Mouse (Mus musculus): ENCODE results near the gene Olfr374.
A peak's percentile ranks its signal among the peaks of the same experiment; 100 is the strongest.

Gene Olfr374

DNA sequence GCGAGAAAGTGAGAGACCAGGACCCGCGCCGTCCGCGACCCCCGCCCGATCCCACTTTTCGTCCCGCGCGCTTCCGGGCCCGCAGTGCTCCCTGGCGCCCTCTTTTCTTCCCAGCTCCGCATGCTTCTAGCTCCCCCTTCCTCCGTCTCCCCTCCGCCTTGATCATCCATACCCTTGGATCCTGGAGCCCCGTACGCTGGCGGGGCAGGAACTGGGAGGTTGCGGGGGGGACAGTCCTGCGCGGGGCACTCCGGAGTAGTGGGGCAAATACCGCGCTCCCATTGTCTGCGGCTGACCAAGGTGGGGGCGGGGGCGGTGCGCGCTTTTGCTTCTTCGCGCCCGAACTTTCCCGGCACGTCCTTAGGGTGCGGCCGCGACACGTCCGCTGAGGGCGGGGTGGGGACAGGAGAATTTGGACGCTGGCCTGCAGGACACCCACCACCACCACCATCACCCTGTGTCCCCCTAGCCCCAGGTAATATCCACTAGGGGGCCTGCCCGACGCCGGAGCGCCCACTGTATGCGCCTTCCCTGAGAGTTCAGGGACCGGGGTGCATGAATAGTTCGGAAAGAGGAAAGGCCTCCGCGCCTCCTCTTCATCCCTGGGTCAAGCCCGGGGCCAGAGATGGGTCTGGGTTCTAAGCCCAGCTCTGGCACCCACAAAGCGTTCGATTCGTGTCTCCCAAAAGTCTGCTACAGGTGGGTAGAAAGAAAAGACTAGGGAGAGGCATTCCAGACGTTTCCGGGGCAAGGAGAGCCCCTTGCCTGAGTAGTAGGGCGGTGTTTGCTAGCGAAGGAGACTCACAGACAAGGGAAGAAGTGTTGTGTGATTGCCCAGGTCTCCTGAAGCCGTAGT lies 28.8 kb downstream of the Olfr374 start:
- no peak for DNase-seq (ENCODE audit: low read depth)

- DNase-seq (ENCODE audit: low read depth) = no peak
These were observed 29.6 kb downstream of the Olfr374 start for GRCm38 (mm10) chr8:72136302-72136978.

DNA sequence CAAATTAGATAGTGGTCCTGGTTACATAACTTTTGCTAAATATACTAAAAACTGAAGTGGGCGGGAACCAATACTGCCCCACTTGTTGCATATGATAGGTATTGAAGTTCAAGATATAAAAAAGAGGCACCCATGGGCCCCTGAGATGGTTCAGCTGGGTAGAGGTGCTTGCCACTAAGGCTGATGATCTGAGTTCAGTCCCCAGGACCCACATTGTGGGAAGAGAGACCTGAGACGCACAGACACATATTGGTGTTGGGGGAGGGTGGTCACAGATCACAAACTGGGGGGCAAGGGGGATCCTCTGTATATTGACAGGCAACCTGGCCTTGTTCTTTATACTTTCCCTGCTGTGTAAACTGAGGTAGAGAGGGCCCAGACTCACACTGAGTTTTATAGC lies 30.6 kb downstream of the Olfr374 start:
- DNase-seq (ENCODE audit: low read depth) = no peak

GRCm38 (mm10) chr8:72138456-72138855 lies 31.6 kb downstream of the Olfr374 start:
- no peak for DNase-seq (ENCODE audit: low read depth)

DNA sequence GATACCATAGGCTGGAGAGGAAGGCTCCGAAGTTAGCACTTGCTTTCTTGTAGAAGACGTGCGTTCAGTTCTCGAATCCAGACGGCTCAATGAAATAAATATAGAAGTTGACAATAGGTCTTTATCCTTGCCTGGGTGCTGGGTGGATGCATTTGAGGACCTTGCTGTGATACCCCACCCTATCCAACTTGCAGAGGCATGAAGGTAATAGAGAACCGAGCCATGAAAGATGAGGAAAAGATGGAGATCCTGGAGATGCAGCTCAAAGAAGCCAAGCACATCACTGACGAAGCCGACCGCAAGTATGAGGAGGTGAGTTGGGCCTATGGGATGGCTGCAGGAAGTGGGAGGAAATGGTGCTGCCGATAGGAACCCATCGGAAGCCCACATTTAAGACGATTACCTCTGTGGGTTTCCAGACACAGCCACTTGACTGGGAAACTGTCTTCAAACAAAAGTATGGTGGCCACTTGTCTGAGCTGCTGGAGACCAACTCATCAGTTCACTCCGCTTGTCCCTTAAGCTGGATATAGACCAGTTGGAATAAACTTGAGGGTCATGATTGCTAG lies 36.5 kb downstream of the Olfr374 start:
- DNase-seq (ENCODE audit: low read depth) = no peak

DNA sequence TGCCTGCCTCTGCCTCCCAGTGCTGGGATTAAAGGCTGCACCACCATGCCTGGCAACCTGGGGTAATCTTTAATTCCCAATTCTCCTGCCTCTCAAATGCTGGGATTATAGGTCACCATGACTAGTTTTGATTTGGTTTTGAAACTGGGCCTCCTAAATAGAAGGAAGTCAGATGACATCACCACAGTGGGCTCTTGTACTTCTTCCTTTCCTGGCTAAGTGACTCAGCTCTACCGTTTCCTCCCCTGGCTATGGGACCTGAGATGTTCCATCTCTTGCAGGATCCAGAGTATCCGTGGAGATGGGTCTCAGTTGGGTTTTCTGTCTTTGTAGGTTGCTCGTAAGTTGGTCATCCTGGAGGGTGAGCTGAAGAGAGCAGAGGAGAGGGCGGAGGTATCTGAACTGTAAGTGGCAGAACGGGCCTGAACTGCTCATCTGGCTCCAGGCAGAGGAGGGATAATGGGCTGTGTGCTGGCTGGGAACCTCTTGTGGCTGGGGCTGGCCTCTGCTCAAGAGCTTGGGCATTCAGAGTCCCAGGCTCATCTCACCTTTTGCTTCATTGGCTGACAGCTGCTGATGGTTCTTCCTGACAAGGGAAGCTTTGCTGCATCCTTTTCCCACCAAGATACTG lies 37.6 kb downstream of the Olfr374 start:
- no peak for DNase-seq (ENCODE audit: low read depth)

DNA sequence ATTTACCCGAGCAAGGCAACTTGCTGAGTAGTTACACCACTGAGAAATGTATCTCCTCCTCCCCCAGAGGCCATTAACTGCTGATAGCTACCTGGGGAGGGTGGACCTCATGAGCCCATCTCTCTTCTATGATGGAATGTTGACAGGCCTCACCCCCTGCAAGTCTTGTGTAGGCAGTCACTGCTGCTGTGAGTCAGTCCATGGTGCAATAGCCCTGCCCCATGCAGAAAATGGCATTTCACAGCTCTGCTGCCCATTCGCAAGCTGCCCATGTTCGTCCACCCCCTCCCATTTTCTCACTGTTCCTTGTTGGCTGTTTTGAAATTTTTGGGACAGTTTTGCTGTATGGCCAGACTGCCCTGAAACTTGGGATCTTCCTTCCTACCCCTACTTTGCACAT lies 38.7 kb downstream of the Olfr374 start:
- DNase-seq (ENCODE audit: low read depth) = no peak

DNA sequence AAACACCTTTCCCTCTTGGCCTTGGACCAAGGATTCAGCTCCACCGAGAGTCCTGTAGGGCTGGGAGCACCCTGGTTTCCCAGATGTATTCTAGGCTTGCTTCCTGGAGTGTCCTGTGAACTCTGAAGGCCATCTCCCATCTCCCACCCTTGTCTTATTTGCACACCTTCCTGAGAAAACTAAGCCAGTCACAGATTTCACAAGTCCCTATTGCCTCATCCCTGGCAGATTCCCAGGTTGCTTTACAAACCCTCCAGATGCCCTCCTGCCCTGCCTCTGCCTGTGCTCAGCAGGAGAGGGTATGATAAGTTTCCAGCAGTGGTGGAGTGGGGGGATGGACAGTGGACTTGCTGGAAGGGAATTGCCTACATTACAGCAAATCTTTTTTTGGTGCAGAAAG lies 39.2 kb downstream of the Olfr374 start:
- no peak for DNase-seq (ENCODE audit: low read depth)

DNA sequence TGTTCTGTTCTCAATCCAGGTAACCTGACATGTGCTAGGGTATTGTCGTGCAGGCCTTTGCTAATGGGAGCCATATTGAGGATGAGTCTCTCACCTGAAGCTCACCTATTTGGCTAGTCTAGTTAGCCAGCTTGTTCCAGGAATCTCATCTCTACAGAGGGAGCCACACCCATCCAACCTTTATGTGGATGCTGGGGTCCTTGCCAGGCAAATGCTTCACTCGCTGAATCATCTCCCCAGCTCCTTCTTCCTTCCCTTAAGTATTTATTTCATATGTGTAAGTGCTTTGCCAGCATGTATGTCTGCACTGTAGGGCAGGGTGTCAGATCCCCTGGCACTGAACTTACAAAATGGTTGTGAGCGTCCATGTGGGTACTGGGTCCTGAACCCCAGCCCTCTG lies 39.7 kb downstream of the Olfr374 start:
- DNase-seq (ENCODE audit: low read depth) = no peak

DNA sequence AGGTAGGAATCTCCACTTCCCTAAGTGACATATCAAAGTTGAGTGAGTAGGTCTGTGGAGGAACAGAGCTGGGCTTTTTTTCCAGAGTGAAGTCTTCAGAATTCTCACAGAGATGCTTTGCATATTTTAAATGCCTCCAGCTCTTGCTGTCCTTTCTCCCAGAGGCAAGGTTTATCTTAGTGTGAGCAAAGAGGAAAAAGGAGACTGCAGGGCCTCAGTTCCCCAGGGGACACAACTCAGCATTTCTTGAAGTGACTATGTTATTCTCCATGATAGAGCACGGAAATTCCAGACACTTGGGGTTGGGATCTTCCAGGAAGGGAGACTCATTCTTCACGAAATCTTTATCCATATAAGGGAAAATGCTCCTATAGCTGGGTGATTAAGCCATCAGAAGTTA lies 40.4 kb downstream of the Olfr374 start:
- DNase-seq (ENCODE audit: low read depth) = no peak

GRCm38 (mm10) chr8:72149056-72149455 lies 42.2 kb downstream of the Olfr374 start:
- no peak for DNase-seq (ENCODE audit: low read depth)

DNA sequence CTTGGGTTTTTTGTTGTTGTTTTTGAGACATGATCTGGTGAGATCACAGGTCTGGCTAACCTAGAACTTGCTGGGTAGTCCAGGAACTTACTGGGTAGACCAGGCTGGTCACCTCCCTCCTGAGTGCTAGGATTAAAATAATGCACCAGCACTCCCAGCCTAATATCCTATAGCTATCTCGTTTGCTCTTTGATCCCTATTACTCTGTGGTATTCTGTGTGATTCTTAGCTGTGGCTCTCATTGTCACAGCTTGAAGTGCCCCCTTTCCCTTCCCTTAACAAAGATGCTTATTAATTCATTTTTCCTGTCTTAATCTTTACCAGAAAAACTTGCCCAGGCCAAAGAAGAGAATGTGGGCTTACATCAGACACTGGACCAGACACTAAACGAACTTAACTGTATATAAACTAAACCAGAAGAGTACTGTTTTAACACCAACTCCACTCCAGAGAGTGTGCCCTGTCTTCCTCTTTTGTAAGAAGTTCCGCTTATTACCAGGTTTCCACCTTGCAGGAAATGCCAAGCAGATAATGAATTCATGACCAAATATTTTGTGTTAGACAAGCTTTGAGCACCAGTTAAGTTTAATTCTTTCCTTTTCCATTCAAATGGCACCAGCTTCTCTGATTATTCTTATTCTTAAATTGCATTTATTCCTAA lies 44.7 kb downstream of the Olfr374 start:
- DNase-seq (ENCODE audit: low read depth) = no peak

- DNase-seq (ENCODE audit: low read depth) = no peak
These were observed 46.5 kb downstream of the Olfr374 start for GRCm38 (mm10) chr8:72153382-72153781.

DNA sequence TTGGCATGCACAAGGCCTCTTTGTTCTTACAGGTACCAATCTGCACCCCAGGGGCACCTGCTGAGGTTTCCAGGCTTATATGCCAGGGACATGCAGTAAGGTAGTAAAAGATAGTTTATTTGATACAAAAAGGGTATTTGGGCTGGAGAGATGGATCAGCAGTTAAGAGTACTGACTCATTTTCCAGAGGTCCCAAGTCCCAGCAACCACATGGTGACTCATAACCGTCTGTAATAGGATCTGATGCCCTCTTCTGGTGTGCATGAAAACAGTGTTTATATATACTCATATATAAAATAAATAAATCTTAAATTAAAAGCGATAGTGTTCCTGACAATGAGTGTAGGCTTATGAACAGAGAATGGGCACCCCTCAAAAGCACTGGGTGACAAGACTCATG lies 51.3 kb downstream of the Olfr374 start:
- no peak for DNase-seq (ENCODE audit: low read depth)

- no peak for DNase-seq (ENCODE audit: low read depth)
These were observed 51.9 kb downstream of the Olfr374 start for GRCm38 (mm10) chr8:72158726-72159125.

DNA sequence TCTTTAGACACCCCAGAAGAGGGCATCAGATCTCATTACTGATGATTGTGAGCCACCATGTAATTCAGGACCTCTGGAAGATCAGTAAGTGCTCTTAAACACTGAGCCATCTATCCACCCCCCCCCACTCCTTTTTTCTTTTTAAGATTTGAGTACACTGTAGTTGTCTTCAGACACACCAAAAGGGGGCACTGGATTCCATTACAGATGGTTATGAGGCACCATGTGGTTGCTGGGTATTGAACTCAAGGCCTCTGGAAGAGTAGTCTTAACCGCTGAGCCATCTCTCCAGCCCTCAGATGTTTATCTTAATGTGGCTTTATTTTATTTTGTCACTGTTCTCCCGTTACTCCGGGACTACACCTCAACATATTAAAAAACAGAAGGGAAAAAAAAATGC lies 53.2 kb downstream of the Olfr374 start:
- DNase-seq (ENCODE audit: low read depth) = no peak

DNA sequence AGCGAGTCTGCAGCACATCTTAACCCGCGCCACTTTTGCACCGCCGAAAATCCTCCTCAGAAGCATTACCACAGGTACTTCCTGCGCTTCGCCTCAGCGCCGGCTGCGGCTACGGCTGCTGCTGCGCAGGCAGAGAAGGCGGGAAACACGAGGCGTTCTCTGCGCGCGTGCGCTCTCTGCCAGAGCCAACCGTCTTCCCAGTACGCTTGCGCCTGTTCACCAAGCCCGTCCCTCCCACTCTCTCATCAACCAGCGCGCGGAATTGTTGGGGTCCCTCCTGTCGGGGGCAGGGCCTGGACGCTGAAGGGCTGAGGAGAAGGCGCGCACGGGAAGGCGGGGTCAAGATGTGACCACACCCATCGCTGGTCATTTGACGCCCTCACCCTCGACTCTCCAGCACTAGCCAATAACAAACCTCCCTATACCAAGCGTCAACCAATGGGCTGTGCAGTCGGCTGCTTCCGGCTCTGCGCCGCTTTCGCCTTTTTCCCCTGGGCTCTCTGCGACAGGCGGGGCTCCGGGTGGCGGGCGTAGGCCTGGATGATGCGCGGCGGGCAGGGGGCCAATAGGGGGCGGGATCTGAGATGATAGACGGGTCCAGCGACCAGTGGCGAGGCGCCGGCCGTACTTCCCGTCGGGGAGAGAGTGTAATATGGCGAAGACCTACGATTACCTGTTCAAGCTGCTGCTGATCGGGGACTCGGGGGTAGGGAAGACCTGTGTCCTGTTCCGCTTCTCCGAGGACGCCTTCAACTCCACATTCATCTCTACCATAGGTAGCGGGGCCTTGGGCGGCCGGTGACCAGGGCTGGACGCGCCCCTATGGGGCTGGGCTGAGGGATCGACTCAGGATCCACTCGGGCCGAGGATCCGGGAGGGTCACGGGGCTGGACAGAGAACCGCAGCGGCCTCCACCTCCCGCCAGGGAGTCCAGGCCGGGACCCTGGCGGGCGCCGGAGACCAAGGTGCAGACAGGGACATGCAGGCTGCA lies 54.2 kb downstream of the Olfr374 start, which contains the start of gene Rab8a:
Rab8a (plus strand) TSS at position 494 of the 991 bp plus-strand sequence.
- peak; percentile 98 for DNase-seq (ENCODE audit: low read depth)

GRCm38 (mm10) chr8:72162821-72163220 lies 56.0 kb downstream of the Olfr374 start:
- DNase-seq (ENCODE audit: low read depth) = no peak
